Mouse (Mus musculus) cerebellum, postnatal 14 days (tissue): ENCODE measurements around the gene Fbxo4.

Experiments used
- DNase-seq, 2 experiments: peaks; one replicate each; pipeline ENCODE4 v3.0.0; 2021; ENCODE audit warnings: mixed read lengths in 2 of 2

Gene Fbxo4

DNA sequence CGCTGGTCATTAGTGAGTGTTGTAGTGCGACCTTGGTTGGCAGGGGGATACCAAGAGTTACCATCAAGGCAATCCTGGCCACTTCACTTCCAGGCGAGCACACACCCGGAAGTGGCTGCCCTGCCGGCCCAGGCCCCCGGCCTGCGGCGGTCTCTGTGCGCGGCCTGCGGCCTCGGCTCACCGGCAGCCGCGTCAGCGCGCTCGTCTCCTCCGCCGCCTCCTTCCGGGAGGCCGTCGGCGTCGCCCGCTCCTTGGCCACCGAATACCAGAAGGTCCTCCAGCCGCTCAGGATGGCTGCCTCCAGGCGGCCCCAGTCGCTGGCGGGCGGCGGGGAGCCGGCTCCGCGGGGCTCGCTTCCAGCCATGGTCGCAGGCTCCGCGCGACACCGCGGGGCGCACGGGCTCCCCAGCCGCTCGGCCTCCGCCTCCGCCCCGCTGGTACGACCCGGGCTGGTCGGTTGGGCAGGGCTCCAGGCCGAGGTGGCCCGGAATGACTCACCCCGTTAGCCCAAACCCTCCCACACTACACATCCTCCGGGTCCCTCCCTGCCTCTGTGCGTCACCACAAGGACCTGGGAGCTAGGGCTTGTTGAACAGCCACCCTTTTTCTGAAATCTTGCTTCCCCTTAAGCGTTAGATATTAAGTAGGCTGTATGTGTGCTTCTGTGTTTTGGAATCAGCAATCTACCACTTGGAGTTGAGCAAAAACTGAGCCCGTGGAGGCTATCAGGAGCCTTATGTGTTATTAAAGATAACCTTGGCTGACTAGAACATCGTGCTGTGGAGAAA is at the start of gene Fbxo4:
Gene Fbxo4 (minus strand): TSS at position 513 of the 788 bp plus-strand sequence.
- peak; percentile 87 for DNase-seq

DNA sequence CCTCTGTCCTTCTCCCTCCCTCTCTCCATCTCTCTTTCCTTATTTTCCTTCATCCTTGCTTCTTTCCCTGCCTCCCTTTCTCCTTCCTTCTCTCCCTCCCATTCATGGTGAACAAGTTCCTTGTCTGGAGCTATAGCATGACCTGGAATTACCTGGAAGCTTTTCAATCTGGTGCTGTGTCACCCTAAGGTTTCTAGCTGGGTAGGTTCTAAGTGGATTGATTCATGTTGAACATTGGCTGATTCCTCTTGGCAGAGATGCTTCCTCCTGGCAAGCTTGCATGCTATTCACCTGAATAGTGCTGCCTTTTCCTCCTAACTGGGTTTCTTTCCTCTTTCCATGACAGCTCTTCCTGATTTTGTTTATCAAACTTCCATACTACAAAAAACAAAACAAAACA is 49.6 kb upstream of the Fbxo4 start:
- peak; percentile 46 to 65 for DNase-seq

DNA sequence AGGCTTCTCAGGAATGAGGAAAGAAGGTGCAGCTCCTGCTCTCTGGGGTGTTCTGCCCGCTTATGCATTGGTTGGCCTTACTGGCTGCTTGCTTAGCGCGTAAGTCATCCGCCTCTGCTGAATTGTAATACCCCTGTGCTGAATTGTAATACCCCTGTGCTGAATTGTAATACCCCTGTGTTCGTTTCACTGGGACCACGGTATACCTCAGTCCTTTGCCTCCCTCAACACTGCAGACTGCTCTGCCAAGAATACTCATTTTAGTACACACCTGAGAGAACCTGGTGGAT is 49.0 kb upstream of the Fbxo4 start:
- no peak for DNase-seq

DNA sequence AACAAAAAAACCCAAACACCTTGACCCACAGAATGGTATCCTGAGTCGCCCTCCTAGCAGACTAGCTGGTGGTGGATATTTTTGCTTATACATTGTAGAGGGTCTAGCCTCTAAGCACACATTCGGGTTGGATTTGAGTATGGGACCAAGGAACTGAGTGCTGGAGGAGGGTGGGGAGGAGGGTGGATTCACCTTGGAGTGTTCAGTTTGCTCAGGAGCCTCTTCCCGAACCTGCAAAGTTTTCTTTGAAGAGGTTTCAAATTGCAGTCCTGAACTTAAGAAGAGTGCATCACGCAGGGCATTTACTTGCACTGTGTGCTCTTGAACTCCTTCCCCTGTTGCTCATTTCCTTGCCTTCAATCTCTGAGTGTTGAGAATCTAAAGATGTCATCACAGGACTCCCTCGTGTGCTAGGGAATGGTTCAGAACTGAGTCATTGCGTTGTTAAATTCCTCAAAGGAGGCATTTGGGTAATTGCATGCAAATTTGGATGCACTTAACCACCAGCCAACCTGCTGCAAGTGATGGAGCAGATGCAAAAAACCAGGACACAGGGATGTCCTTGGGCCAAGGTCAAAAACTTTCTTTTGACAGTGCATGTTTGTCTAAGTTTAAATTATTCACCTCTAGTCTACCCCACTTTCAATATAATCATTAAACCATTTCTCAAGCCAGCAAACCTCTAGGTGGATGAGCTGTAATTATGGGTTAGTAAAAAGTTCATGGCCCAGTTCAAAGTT is 48.5 kb upstream of the Fbxo4 start:
- no peak for DNase-seq

DNA sequence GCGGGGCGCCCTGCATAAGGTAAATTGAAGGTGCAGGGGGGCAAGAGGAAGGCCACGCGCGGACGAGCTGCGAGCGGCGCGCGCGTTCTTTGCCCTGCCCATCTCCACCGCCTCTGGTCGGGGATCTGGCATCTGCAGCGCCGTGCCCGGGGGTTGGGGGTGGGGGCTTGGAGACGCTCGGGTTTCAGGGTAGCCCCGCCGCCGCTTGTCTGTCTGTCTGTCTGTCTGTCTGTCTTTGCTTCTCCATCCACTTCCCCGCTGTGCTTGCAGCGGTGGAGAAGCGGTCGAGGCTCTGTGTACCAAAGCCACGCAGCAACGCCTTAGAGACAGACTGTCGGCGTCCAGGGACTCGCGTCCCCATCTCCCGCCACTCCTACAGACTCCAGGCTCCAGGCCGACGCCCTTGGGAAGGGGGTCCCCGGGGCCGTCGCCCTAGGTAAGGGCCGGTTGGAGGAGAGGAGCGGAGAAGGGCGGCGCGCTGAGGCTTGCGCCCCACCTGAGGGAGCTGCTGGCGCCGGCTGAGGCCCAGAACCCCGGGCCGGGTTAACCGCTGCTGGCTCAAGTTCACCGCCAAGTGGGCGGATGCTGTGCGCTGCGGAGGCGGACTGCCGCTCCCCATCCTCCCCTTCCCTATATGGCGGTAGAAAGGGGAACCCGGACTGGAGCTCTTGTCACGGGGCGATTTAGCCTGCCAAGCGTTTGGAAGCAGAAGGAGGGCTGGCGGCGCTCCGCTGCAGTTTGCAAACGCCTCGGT is 47.6 kb upstream of the Fbxo4 start:
- DNase-seq, result peak; percentile 86 to 88

DNA sequence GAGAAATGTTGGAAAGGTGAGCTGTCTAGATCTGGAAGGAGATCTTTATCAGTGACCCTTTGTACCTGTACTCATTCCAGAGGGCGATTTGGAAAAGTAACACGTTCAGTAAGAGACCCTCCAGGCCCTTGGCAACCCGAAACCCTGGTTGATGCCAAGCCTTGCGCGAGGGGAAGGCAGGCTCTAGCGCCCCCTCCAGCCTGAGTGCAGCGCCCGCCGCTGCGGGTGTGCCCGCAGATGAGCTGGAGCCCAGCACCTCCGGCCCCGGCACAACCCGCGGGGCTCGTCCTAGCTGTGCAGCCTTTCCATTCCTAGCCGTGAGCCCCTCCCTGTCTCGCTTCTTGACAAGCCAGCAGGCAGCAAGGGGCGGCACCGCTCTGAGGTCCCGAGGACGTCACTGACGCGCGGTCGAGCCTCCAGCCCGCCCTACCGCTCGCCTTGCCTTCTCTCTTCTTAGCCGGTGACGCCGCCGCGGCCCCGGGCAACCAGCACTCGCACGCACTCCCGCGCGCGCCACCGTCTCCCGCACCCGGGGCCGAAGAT is 46.9 kb upstream of the Fbxo4 start, which contains the start of gene Oxct1:
Gene Oxct1 (plus strand): TSS at position 153 of the 543 bp plus-strand sequence.
- peak; percentile 92 to 95 for DNase-seq

DNA sequence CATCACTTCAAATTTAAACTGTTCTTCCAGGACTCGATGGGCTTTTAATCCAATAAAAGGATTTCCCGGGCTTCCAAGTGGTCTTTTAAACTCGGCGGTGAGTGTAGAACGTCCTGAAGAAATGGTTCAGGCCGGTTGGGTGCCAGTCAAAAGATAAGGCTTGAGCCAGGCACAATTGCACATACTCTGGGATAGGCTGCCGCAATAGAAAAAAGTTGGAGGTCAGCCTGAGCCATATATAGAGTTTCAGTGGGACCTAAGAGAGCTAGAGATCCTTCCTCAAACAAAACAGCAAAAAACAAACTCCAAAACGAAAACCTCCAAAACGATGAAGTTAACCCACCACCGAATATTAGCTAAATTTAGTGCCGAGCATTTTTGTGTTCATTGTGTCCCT is 46.1 kb upstream of the Fbxo4 start:
- no peak for DNase-seq

DNA sequence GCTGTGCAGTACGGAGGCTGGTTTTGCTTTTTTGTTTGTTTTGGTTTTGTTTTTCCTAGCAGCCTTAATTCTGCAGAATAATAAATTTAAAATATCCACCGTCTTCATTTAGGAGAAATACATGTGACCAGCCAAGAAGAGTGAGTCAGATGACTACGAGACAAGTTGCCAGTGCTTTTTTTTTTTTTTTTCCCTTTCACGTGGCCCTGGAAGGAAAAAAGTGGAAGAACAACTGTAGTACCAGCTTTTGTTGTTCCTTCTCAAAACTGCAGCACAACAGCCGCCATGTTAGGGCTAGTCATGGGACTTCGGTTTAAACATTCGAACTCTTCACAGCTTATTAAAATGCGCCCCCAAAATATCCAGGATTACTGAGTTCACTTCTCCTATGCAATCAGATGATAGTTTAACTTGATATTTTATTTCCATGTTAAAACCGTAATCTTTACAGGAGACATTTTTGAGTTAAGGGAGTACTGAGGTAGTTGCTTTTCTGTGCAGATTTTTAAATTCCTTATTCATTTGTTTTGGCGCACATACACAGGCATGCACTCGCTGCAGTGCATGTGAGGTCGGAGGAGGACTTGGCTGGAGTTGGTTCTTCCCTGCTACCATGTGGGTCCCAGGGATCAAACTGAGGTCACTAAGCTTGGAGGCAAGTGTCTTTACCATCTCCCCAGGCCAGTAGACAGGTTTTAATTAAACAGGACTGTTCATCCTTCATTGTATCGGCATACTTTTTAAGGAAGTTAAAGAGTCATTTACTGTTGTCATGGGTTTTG is 45.5 kb upstream of the Fbxo4 start:
- no peak for DNase-seq

DNA sequence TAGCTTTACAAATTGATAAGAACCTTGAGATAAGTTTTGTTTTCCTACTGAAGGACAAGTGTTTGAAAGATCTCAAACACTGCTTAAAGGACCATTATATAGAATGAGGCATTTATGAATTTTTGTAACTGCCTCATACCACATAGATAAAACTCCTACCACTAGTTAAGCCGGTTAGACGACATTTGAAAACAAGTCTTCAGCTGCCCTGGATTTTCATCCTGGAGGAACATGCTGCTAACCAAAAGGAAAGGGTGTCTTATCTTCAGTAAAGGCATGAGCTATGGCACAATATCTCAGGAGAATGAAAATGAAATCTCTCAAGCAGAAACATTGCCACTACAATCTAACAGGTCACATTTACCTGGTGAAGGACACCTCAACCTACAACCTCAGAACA is 44.4 kb upstream of the Fbxo4 start:
- DNase-seq, result no peak

DNA sequence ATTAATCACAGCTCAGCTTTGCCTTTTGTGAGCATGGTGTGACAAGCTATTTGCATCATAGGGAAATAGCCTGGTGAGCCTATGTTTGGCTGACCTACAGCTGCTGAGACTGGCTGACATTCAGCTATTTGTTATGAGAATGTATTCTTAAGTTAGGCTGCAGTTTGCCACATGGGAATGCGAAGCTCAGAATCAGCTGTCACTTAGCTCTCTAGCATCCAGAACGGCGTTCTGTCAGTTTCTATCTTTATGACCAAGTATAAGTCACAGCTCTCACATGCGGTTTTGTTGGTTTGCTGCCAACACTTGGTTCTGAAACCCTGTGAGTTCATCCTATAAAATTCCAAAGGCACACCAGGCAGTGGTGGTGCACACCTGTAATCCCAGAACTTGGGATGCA is 41.3 kb upstream of the Fbxo4 start:
- no peak for DNase-seq

DNA sequence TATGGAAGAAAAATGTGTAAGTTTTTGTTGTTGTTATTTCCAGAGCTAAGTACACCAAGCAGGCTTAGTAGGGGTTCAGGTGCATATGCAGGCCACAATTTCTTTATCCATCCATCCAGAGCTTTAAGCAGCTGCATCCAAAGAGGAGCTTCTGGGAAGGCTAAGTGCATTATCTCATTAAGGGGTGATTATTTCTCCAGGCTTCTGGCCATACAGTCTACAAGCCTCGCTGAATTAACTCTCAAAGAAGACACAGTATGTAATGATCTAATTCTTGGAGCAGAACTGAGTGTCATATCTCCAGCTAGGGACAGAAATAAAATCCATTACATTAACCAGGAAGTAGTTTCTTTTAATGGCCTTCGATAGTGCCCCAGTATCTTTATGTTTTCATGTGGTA is 34.5 kb upstream of the Fbxo4 start:
- DNase-seq, result no peak

DNA sequence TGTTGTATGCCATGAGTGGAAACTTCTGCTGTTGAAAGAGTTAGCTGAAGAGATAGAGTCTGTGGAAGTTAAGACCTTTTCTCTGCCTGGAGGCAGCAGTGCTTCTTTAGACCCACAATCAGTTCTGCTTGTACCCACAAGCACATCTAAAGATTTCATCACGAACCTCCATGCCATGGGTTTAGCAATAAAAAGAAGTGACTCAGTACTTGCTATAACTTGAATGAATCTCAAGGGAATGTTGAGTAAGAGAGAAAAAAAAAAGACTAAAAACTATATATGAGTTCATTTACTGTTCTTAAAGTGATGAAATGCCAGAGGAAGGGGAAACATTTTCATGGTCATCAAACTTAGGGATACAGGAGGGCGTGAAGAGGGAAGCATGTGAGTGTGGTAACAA is 21.2 kb upstream of the Fbxo4 start:
- no peak for DNase-seq

DNA sequence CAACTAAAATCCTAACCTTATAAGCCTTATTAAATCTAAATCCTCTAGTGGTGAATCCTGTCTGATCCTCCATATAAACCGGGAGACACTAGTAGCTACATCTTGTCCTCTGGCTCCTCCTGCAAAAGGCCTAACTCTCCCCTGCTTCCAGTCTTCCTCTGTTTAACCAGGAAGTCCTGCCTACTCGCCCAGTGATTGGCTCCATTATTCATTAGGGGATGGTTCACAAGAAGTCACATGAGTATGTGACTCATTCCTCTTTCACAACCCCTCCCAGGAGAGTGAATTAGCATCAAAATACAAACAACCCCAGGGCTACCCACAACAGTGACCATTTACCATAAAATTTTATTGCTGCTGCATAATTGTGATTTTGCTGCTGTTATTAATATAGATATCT is 19.8 kb upstream of the Fbxo4 start:
- DNase-seq, result no peak

DNA sequence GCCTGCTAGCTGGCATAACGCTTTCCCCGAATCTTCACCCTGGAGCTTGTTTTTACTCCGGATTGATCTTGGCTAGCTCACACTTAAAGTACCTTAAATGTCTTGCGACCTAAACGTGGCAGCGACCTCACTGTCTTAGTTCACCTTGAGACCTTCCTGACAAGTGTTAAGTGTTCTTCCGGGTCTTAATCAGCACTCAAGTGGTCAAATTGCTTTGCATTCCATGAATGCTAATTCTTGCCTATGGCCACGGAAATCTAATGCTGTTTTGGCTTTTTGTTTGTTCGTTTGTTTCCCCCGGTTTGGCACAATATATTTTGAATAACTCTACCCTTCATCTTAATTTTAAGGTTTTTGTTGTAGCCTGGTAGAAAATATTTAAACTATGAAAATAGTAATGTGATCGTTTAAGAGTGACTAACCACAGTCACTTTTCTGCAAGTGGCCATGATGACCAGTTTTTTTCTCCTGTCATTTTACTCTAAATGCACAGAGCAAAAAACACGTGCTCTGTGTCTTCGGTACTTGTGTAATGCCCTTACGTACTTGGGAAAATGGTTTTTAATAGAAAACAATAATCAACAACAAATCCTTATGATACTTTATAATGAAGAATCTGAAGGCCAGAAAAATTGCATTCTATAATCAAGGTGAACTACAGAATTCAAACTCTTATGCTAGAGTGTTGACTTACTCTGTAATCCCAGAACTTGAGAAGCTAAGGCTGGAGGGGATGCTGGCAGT is 17.1 kb upstream of the Fbxo4 start:
- no peak for DNase-seq

DNA sequence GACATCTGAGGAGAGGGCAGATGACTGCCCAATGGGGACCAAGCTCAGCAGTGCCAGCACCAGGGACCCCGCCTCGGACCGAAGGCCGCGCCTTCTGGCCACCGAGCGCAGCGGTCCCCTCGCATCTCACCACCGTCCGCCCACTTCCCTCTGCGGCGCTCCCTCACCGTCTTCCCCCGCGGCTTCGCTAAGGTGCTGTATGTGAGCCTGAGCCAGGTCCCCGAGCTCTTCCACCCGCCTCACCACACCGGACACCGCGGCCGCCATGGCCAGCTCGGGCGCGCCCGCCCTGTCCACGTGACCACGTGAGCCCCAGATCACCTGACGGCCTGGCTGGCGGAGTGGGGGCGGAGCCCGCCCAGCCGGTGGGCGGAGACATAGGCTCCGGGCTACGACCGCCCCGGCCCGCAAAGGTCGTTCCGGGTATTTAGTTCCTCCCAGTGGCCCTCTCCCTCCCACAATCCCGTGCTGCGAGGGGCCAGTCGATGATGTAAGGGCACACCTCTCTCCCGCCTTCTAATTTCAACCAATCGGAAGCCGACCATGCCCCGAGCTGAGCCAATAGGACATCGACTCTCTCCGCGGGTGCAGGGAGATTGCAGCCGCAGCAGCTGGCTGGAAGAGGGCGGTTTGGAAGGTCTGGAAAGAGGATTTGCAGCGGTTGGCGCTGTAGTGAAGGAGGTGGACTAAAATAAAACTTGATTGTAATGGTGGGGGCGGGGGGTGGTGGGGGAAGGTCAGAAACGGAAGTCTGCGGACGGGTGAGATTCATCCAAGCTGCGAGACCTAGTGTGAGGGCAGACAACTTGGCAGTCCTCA is 16.3 kb upstream of the Fbxo4 start, which contains the start of gene AW549877:
Gene AW549877 (minus strand): TSS at position 297 of the 819 bp plus-strand sequence.
- peak; percentile 98 to 99 for DNase-seq

DNA sequence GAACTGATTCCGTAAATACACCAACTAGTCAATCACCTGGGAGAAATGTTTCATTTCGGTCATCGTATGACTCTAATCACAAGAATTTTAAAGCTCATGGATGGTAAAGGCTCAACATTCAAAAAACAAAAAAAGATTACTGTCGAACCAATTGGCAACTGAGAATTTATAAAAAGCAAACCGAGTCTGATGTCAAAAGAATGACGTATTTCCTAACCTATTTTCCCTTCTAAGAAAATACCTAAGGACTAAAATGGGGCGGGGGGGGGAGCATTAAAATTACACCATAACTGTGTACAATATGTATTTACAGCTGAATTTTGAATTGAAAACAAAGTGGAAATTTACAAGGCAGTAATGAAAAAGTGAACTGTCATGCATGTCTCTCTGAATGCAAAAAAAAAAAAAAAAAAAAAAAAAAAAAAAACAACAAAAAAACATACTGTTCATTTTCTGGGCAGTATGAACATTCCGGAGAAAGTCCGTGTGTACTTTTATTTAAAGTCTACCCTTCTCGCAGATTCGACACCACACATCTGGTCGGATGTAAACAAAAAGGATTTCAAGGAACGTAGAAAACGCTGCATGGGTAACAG is 15.6 kb upstream of the Fbxo4 start:
- DNase-seq, result peak in 1 of 2 experiments; percentile 8

DNA sequence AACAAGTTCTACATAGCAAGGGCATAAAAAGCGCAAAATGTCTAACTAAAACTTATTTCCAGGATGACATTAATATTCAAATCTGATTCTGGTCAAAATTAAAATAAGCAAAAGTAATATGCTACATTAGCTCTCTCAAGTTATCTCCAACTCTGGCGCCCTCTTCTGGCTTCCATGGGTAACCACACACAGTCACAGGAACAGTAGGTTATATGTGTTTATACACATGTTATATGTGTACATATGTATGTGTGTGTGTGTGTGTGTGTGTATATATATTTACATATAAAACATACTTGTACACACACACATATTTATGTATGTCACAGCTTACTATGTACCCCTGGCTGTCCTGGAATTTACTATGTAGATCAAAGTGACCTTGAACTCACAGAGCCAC is 8.6 kb upstream of the Fbxo4 start:
- DNase-seq, result peak; percentile 31 to 63

DNA sequence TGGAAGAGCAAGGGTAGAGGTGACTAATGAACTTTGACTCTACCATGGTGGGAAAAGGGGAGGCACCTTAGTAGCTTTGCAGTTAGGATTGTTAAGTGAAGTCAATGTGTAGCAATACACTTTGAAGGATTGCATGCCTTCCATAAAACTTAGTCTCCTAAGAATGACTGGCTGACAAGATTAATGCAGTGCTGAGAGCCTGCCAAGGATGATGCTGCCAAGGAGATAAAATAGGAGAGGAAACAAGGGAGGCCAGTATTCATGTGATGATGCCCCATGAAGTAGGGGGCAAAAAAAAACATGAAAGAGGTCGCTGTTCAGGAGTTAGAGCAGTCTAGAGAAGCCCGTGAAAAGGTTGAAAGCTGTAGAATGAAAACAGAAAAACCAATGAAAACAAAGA is 5.5 kb upstream of the Fbxo4 start:
- DNase-seq, result no peak

DNA sequence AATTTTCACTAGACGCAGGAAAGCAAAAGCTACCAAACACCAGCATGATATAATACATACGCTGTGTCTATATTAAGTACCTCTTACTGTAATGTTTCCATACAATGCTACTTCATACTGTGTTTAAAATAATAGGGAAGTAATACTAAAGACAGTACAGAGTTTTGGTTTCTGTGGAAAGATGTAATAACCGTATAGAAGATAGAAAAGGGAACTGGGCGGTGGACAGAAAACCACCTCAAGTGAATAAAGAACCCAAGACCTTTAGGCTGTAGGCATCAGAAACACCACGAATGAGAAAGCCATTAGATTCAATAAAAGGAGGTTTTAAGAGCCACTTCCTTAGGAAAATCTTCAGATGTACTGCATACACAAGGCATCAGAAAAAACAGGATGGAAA is 3.4 kb upstream of the Fbxo4 start:
- DNase-seq, result no peak

DNA sequence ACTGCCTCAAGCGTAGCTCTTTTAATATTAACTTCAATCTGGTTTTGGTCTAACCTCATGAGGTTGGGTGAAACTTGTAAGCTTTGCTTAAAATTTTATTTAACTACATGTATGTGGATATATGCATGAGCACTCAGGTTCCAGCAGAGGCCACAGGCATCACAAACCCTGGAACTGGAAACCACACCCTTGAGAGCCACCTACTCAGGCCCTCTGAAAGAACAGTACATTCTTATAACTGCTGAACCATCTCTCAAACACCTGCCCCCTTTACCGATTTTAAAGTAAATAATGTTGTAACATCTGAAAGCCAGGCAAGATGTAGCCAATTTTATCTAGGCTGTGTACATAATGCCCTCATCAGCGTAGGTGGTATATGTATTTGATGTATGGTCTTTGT is 498 bp upstream of the Fbxo4 start:
- peak in 1 of 2 experiments; percentile 17 for DNase-seq
